Mouse (Mus musculus) lung, postnatal 0 days (tissue): ENCODE measurements at regions not wholly inside any gene's neighbourhood (a gene's known extent, or its start where the extent isn't known, plus 50 kb on each side); places are given as distances from the start of the nearest gene placed in this dataset.

Experiments used
- CTCF ChIP-seq: IDR thresholded peaks from 2 replicates; pipeline ENCODE4 v1.5.1; 2016; ENCODE audit warnings: antibody characterized with exemption, mild to moderate bottlenecking
- EP300 ChIP-seq: IDR thresholded peaks from 2 replicates; pipeline ENCODE4 v1.6.1; 2016; ENCODE audit warnings: antibody characterized with exemption, mild to moderate bottlenecking, control low read depth

DNA sequence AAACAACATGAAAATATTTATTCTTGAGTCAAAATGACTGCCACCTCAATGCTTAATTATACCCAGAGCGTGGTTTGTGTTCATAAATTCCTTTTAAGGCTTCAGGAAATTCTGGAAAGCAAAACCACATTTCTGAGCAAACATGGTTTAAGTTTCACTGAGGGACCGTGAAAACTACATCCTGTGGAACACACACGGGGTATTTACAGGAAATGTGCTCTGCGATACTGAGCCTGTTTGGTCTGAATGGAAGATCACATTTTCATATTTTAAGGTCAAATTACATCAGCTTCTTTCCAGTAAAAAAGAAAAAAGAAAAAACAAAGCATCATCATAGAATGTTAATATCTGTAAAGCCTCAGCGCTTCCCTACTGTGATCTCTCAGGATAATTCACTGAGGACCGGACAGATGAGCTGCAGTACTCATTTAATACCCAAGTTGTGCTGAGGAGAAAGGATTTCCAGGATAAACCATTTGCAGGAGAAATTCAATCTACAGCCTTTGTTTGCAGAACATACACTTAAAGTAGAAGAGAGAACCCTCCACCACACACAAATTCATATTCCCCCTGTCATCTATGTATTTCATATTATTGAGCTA is 709.7 kb downstream of the Diaph3 start:
- TF ChIP-seq CTCF (no peak), EP300 (no peak)
